Mouse (Mus musculus) olfactory bulb, adult 2 months (tissue): ENCODE data around the gene Mast1. TPM values are rescaled to one million over a fixed set of nuclear protein-coding genes. Genes with fewer than 3 reads are reported as not detected.

Experiments used
- H3K27ac ChIP-seq: fragments of 200-500 bp; 2 replicates; pipeline ENCODE4 v1.5.1; 2012; ENCODE audit warnings: low read depth, low read length; ENCODE audit not compliant: insufficient read depth
- H3K4me1 ChIP-seq: fragments of 200-500 bp; 2 replicates; pipeline ENCODE4 v1.6.1; 2012; ENCODE audit warnings: low read length; ENCODE audit not compliant: control insufficient read depth, insufficient read depth
- H3K4me3 ChIP-seq: fragments of 200-500 bp; 2 replicates; pipeline ENCODE4 v1.5.1; 2012; ENCODE audit warnings: mild to moderate bottlenecking, low read depth, low read length, moderate library complexity; ENCODE audit not compliant: insufficient read depth
- CTCF ChIP-seq: fragments of 200-500 bp; IDR thresholded peaks from 2 replicates; pipeline ENCODE4 v1.5.1; 2012; ENCODE audit warnings: low read depth, mild to moderate bottlenecking, low read length, moderate library complexity; ENCODE audit not compliant: insufficient read depth
- POLR2A ChIP-seq: fragments of 200-500 bp; IDR thresholded peaks from 2 replicates; pipeline ENCODE4 v1.6.1; 2012; ENCODE audit warnings: mild to moderate bottlenecking, low read depth, low read length, moderate library complexity; ENCODE audit not compliant: insufficient read depth
- whole genome bisulfite sequencing: fragments of 180-500 bp; shearing (Covaris S2); methylation state at CpG from one replicate; pipeline ENCODE4 v1.1.7; 2018; 5-methylcytosine and 5-hydroxymethylcytosine counted together
- polyA plus RNA-seq: library from polyadenylated mRNA; stranded (reverse); fragments of >200 nt; gene quantifications from 2 replicates; pipeline ENCODE4 v1.2.4, GENCODE M21; 2012; ENCODE audit warnings: low replicate concordance; ENCODE audit not compliant: missing spikeins, insufficient read depth, insufficient read length

Gene Mast1
- polyA plus RNA-seq, 1 experiment = not detected

- no peak overlapping the region for H3K27ac ChIP-seq
- WGBS = 88% methylated on average over 13 of the region's 13 CpGs
- H3K4me1 ChIP-seq = peaks cover 14% of the 10 kb centered on the region
- no peak for TF ChIP-seq CTCF
- no peak for TF ChIP-seq POLR2A
- no peak overlapping the region for H3K4me3 ChIP-seq
These were observed 30.6 kb upstream of the Mast1 start for GRCm38 (mm10) chr8:84967532-84968304.

DNA sequence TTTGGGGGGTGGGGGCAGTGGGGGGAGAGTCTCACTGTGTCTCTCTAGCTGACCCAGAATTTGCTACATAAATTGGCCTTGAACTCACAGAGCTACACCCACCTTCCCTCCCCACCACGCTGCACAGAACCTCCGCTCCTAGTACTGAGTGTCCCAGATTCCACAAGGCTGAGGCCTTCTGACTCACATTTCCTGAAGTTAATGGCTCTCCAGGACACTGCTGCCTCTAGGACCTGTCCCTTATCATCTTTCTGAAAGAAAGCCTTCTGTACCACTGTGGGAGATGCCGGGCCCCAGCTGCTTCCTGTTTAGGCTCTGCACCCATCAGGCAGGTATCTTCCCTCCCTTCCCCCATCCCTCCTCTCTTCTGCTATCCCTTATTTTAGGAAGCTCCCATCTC lies 29.4 kb upstream of the Mast1 start:
- WGBS = 71% methylated on average over 3 of the region's 3 CpGs
- H3K27ac ChIP-seq = no peak overlapping the region
- H3K4me3 ChIP-seq = no peak overlapping the region
- peaks cover 14% of the 10 kb centered on the region for H3K4me1 ChIP-seq
- TF ChIP-seq CTCF = no peak

DNA sequence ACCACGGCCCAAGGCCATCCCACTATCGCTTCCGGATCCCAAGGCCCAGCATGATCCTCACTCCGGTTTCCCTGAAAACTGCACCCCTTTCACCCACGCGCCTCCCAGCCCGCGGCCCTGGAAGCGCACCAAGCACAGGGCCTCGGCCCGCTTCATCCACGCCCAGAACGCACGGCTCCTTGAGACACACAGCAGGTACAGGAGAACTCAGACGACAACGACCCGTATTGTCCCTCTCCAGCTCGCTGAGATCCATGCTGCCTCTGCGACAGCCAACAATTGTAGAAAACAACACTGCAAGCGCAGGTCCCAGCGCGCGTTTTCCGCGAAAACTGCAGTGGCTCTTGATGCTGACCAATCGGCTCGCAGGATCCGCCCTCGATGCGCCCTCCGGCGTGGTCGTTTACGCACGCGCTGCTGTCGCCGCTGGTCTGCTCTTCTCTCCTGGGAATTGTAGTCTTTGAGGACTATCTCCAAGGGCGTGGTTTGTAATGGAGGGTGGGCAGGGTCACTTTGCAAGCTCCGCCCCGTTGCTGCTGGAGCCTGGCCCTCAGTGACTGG lies 28.7 kb upstream of the Mast1 start:
- Histone ChIP-seq H3K27ac (no peak overlapping the region), H3K4me1 (peaks cover 8% of the 10 kb centered on the region), H3K4me3 (peak overlapping the region; percentile 72)
- TF ChIP-seq CTCF = no peak
- TF ChIP-seq POLR2A = 0 out of 2 replicates have a peak, but pooled peaks have one; percentile 35
- under 1% methylated on average over 41 of the region's 41 CpGs for WGBS

- 86% methylated on average over 4 of the region's 4 CpGs for WGBS
- H3K27ac ChIP-seq = no peak overlapping the region
- H3K4me3 ChIP-seq = no peak overlapping the region
- TF ChIP-seq POLR2A (no peak), CTCF (no peak)
- peaks cover 5% of the 10 kb centered on the region for H3K4me1 ChIP-seq
These were observed 26.8 kb upstream of the Mast1 start for GRCm38 (mm10) chr8:84963952-84964351.

- WGBS = 89% methylated on average over 7 of the region's 7 CpGs
- no peak overlapping the region for H3K4me3 ChIP-seq
- no peak for TF ChIP-seq CTCF
- TF ChIP-seq POLR2A = no peak
- no peaks in the 10 kb centered on the region for H3K4me1 ChIP-seq
- no peak overlapping the region for H3K27ac ChIP-seq
These were observed 22.7 kb upstream of the Mast1 start for GRCm38 (mm10) chr8:84959811-84960210.

DNA sequence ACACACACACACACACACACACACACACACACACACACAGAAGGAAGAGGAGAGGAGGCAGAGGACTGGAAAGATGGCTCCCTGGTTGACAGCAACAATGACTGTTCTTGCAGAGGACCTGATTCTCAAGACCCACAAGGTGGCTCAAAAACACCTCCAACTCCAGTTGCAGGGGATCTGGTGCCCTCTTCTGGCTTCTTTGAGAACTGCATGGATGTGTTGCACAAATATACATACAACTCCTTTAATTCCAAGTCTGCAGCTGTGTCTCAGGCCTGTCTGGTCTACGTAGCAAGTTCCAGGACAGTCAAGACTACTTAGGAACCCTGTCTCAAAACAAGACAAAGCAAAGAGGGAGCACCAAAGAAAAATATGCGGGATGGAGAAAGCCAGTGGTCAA lies 19.6 kb upstream of the Mast1 start:
- Histone ChIP-seq H3K4me3 (no peak overlapping the region), H3K27ac (no peak overlapping the region), H3K4me1 (peaks cover 4% of the 10 kb centered on the region)
- 37% methylated on average over 2 of the region's 2 CpGs for whole genome bisulfite sequencing
- TF ChIP-seq POLR2A (no peak), CTCF (peak; percentile 38; the same call in 1 of the 2 replicates)

GRCm38 (mm10) chr8:84952612-84953255 lies 15.6 kb upstream of the Mast1 start:
- TF ChIP-seq CTCF = no peak
- TF ChIP-seq POLR2A = no peak
- H3K27ac ChIP-seq = no peak overlapping the region
- H3K4me3 ChIP-seq = no peak overlapping the region
- WGBS = 18% methylated on average over 18 of the region's 18 CpGs
- peaks cover 4% of the 10 kb centered on the region for H3K4me1 ChIP-seq

DNA sequence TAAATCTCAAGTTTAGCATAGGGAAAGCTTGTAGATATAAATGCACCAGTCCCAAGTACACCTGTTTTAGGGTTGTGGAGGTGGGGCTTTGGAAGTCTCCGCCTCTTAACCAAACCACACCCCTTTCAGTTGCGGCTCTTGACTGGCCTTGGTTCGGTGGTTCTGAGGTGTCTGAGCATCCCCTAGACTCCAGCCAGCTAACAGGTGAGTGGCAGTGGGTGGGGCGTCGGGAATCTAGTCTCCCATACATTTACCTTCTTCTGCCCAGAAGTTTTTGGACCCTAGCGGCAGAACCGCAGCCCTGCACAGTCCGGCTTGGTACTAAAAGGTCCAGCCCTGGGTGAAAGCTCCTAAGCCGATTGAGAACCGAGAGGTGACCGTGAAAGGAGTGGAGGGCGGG lies 12.6 kb upstream of the Mast1 start:
- WGBS = 15% methylated on average over 12 of the region's 12 CpGs

GRCm38 (mm10) chr8:84947241-84947545 lies 10.0 kb upstream of the Mast1 start:
- Histone ChIP-seq H3K27ac (no peak overlapping the region), H3K4me3 (no peak overlapping the region), H3K4me1 (peaks cover 21% of the 10 kb centered on the region)
- TF ChIP-seq CTCF = no peak
- no peak for TF ChIP-seq POLR2A
- WGBS = 22% methylated on average over 9 of the region's 9 CpGs

More for the DNA sequence above, 12.6 kb upstream of the Mast1 start:
- Histone ChIP-seq H3K4me1 (peaks cover 20% of the 10 kb centered on the region), H3K4me3 (no peak overlapping the region), H3K27ac (no peak overlapping the region)
- TF ChIP-seq CTCF = no peak
- no peak for TF ChIP-seq POLR2A
